Mouse (Mus musculus): ENCODE data around the gene Angpt4. TPM values are rescaled to one million over a fixed set of nuclear protein-coding genes. Genes with fewer than 3 reads are reported as not detected.

The Angpt4 gene
- total and polyA plus RNA-seq, 3 experiments: 0.63 to 1.6 (median 1.1) TPM

GRCm38 (mm10) chr2:151915111-151915510 lies 4.1 kb downstream of the Angpt4 start:
- no peak for DNase-seq

- DNase-seq: peak; percentile 81
Observed at GRCm38 (mm10) chr2:151916061-151916831, 5.2 kb downstream of the Angpt4 start.

- DNase-seq: no peak
Observed at GRCm38 (mm10) chr2:151919140-151919539, 8.1 kb downstream of the Angpt4 start.

DNA sequence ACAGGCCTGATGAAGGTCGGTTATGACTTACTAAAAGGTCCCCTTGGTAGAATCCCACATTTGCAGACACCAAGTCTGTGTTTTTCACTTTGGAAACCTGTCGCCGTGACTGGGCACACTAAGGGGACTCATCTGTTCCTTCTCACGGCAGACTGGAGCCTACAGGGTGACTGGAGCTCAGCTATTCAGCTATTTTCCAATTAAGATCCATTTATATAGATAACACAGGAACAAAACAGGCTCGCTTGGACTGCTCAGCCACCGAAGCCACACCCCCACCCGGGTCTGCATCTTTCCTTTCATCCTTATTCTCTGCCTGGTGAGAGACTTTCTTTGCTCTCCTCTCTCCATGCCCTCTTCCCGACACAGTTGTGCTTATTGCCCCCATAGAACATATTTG lies 10.1 kb downstream of the Angpt4 start:
- no peak for DNase-seq

DNA sequence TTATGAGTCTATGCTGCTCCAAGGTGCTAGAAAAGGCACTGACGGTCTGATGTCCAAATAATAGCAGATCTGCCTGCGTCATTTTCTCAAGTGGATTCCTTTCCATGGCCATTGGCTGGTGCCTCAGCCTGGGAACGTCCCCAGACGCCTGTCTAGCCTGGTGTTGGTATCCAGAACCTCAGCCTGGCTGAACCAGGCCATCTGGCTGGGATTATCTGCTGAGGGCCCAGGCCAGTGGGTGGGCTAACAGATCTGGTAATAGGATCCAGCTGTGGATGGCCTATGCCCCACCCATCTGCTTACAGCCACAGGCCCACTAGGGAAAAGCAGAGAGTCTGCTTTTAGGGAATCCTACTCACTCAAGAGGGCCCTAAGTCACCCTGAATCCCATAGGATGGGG lies 10.6 kb downstream of the Angpt4 start:
- no peak for DNase-seq

- DNase-seq: no peak
Observed at GRCm38 (mm10) chr2:151924276-151924675, 13.3 kb downstream of the Angpt4 start.

DNA sequence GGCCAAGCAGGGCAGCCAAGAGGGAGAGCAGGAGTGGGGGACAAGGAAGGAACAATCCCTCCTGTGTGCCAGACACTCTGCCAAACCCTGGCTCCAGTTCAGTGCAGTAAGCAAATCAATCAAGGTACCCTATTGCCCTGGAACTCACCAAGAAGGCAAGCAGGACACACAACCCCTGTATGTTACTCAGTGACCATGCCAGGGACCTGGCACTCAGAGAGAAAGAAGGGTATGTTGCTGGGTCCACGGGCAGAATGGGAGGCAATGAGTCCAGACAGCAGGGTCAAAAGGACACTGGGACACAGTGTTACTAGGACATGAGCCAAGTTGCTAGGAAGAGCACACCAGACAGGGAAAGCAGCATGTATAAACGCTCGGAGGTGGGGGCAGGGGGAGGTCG lies 14.7 kb downstream of the Angpt4 start:
- DNase-seq: no peak

DNA sequence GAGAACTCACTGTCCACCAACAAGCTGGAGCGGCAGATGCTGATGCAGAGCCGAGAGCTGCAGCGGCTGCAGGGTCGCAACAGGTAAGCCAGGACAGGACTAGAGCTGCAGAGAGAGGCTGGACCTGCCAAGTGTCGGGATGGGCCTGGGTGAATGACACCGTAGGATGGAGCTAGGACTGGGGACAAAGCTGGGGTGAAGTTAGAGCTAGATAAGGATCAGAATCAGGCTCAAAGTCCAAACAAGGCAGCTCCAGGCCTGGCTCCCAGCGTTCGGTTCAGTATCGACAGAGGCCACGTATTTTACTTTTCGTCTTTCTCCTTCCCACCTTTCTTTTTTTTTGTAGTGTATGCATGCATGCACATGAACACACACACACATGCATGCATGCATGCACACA lies 16.1 kb downstream of the Angpt4 start:
- DNase-seq: no peak

DNA sequence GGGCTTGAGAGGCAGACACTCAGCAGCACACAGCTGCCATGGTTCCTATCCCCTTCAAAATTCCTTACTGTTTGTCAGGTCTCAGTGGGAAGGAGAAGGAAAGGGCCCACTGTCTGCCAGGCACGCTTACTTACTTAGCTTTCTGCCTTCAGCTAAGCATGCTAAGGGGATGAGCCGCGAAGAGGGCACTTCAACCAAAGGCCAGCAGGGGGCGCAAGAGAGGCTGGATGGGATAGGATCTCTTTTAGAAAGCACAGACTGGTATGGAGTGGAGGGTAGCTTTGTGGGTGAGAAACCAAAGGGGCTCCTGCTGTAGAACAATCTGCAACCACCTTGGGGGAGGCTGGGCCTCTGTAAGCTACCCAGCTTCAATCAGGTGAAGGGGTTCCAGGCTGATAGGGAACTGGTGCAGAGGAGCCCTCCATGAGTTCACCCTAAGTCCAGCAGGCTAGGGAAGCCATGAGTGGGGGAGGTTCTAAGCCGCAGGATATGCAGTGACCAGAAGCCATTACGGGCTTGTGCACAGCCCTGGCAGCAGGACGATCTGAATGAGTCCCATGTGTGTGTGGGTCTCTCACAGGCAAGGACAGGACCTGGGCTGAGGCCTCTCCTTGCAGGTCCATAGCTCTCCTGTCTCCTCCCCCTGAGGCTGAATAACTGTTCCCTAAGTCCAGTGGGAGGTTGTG lies 19.5 kb downstream of the Angpt4 start:
- DNase-seq: peak; percentile 84

DNA sequence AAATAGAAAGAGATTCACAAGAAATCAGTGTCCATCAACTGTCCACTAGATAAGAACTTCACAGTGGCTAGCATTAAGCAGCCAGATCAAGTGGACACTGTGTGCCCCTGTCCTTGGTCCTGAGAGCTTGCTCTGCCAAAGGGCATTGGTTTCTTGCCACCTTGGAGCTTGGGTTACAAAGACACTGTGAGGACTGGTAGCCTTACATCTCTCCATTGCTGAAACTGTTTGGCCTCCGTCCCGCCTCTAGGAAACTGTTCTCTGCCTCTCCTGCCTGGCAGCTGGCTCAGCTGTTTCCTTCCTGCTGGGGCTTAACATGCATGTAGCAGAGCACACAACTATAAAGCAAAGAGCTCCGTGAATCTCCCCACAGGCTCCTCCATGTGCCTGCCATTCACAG lies 26.9 kb downstream of the Angpt4 start:
- peak; percentile 72 for DNase-seq

- no peak for DNase-seq
Observed at GRCm38 (mm10) chr2:151938780-151939200, 27.8 kb downstream of the Angpt4 start.

DNA sequence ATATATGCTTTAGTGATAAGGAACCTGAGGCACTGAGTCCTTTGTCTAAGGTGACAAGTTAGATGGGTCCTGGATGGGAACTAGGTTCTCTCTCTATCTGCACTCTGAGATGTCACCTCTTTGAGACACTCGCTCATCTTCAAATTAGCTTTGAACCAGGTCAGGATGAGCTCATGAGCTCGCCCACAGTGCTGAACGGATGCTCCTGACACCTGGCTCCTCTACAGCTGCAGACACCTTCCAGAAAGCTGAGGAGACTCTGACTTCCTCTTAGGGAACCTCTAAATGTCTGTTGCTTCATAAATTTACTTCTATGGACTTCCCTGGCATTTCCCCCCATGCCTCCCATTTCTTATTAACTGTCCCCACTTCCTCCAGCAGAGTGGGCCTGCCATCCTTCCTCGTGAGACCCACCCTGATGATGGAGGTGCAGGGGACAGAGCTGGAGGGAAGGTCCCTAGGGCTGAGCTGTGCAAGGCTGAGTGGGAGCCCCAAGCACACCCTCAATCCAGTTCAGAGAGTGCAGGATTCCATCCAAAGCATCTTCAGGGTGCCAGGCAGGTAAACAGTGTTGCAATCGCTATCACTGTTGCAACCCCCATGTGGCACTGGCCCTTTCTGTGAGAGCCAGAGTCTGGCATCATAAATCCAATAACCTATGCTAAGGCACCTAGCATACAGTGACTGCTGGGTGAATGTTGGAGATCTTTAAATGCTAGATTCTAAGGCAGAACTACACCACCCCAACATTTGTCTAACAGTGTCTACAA lies 28.8 kb downstream of the Angpt4 start:
- DNase-seq: no peak

GRCm38 (mm10) chr2:151941269-151941668 lies 30.3 kb downstream of the Angpt4 start:
- peak; percentile 63 for DNase-seq

DNA sequence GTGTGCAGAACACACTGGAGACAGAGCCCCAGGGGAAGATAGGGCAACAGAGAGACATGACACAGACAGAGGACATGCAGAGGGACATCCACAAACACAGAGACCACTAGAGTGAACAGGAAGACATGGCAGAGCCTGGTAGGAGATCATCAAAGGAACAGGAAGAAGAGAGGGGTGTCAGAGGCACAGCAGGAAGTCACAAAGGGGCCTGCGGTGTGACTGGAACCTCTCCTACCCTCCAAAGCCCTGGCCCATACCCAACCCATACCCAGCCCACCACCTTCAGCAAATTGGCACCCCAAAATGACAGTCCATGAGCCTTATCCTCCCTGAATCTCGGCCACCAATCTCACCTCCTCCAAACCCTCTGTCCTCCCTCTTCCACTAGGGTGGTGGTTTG lies 33.1 kb downstream of the Angpt4 start:
- no peak for DNase-seq

DNA sequence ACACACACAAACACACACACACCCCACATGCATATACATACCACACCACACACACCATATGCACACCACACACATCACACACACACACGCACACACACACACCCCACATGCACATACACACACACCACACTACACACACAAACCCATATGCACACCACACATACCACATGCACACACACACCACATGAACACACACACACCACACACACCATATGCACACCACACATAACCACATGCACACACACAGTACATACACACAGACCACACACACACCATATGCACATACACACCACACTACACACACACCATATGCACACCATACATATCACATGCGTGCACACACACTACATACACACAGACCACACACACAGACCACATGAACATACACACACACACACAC lies 36.6 kb downstream of the Angpt4 start:
- DNase-seq: no peak

DNA sequence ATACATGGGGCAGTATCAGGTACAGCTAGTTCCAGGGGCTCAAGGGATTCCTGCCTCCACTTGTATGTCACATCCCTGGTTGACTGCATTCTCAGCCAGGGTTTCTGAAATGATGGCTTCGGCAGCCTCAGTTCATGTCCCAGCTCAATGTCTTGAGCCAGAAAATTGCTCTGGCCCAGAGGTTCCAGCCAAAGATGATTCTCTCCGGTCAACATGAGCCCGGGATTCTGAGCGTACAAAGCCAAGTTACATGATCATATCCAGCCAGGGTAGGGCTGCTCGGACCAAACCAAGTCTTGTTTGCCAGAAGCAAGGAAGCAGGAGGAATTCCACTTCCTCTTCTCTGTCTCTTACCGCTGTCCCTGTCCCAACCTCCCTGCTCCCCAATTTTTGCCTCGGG lies 37.3 kb downstream of the Angpt4 start:
- no peak for DNase-seq

GRCm38 (mm10) chr2:151949082-151949774 lies 38.2 kb downstream of the Angpt4 start:
- no peak for DNase-seq

GRCm38 (mm10) chr2:151953665-151954064 lies 42.7 kb downstream of the Angpt4 start:
- DNase-seq: peak; percentile 68

GRCm38 (mm10) chr2:151956500-151957137 lies 45.6 kb downstream of the Angpt4 start:
- peak; percentile 54 for DNase-seq

- peak; percentile 78 for DNase-seq
Observed at GRCm38 (mm10) chr2:151959274-151959673, 48.3 kb downstream of the Angpt4 start.

Data from adrenal gland, adult 2 months (tissue).